Mouse (Mus musculus) kidney, embryonic 16.5 days (tissue): ENCODE measurements around the gene Hoxc5. TPM values are rescaled to one million over a fixed set of nuclear protein-coding genes. Genes with fewer than 3 reads are reported as not detected.
A peak's percentile ranks its signal among the peaks of the same experiment; 100 is the strongest.

Source experiments
- ATAC-seq: fragments of 200-750 bp; cut with Nextera tagmentation; 2 replicates; pipeline ENCODE4 v1.8.0; 2017; ENCODE audit warnings: moderate TSS enrichment; ENCODE audit not compliant: low FRiP score, low TSS enrichment
- H3K27ac ChIP-seq: fragments of 300-500 bp; sonication (generic); 2 replicates; pipeline ENCODE4 v1.5.1; 2014; ENCODE audit warnings: low read length
- H3K27me3 ChIP-seq: fragments of 300-500 bp; sonication (generic); 2 replicates; pipeline ENCODE4 v1.6.1; 2014; ENCODE audit warnings: low read length, control low read depth, mixed read lengths; ENCODE audit not compliant: insufficient read depth
- H3K36me3 ChIP-seq: fragments of 300-500 bp; sonication (generic); 2 replicates; pipeline ENCODE4 v1.6.1; 2014; ENCODE audit warnings: low read length, control low read depth, mixed read lengths; ENCODE audit not compliant: insufficient read depth
- H3K4me1 ChIP-seq: fragments of 300-500 bp; sonication (generic); 2 replicates; pipeline ENCODE4 v1.6.1; 2014; ENCODE audit warnings: low read length, control low read depth, mixed read lengths; ENCODE audit not compliant: insufficient read depth
- H3K4me2 ChIP-seq: fragments of 300-500 bp; sonication (generic); replicated peaks from 2 replicates; pipeline ENCODE4 v1.6.1; 2014; ENCODE audit warnings: low read depth, low read length
- H3K4me3 ChIP-seq: fragments of 300-500 bp; sonication (generic); 2 replicates; pipeline ENCODE4 v1.5.1; 2014; ENCODE audit warnings: mild to moderate bottlenecking, low read length
- H3K9ac ChIP-seq: fragments of 300-500 bp; sonication (generic); replicated peaks from 2 replicates; pipeline ENCODE4 v1.6.1; 2014; ENCODE audit warnings: low read length
- H3K9me3 ChIP-seq: fragments of 300-500 bp; sonication (generic); 2 replicates; pipeline ENCODE4 v1.6.1; 2016; ENCODE audit warnings: low read length, control low read depth
- WGBS: fragments of 180-500 bp; shearing (Covaris S2); extraction: QIAGEN DNeasy Blood & Tissue Kit; methylation state at CpG from one replicate; pipeline ENCODE4 v1.1.7; 2014; 5-methylcytosine and 5-hydroxymethylcytosine counted together
- polyA plus RNA-seq: library from polyadenylated mRNA; unstranded; fragments of >200 nt; fragmentation: Nextera tagmentation; extraction: Ambion mirVana; gene quantifications from 2 replicates; pipeline ENCODE4 v1.2.1, GENCODE M21; 2015

The Hoxc5 gene
- polyA plus RNA-seq, 1 experiment from 2014 or later: 4.3 TPM

DNA sequence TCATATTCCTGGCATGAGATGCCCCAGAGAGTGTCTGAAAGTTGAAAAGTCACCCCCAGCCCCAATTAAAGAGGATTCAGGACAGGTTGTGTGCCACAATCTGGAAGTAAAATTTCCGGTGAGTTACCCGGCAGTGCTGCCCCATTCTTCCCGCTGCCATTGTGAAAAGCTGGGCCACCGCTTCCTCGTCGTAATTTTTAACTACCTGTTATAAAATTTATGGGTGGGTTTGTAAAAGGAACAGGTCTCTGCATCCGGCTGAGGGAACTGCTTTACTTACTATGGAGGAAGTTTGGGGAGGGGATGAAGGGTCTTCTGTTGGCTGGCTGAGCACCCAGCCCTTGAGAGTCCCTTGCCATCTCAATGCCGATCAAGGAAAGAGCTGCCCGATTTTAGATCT, 29.3 kb downstream of the Hoxc5 start:
- Histone ChIP-seq H3K4me1 (peaks cover 50% of the 10 kb centered on the region), H3K36me3 (no peaks in the 10 kb centered on the region), H3K4me2 (peak overlapping the region; percentile 71), H3K9me3 (no peaks in the 10 kb centered on the region), H3K4me3 (peak overlapping the region; percentile 31), H3K27ac (peak overlapping the region; percentile 97), H3K27me3 (peaks cover 37% of the 10 kb centered on the region), H3K9ac (peak overlapping the region; percentile 55)
- no peak for ATAC-seq
- 9% methylated on average over 9 of the region's 9 CpGs for WGBS

DNA sequence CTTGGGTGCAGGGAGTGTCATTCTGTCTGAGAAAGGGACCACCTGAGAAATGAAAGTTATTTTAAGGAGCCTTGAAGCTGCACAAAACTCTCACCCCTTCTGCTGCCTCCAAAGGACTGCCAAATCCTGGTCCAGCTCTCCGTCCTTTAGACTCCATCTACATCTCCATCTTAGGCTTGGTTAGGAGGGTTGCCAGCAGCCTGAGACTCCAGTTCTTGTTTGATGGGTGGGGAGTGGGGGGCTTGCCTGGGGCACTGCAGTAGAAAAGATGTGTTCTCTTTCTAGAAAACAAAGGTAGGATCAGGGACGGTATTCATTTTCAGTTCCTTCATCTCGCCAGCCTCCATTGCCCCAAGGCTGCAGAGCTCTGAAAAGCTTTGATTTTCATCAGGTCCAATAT, 30.2 kb downstream of the Hoxc5 start:
- ATAC-seq: no peak
- Histone ChIP-seq H3K4me2 (peak overlapping the region; percentile 71), H3K27me3 (peaks cover 43% of the 10 kb centered on the region), H3K9me3 (no peaks in the 10 kb centered on the region), H3K4me3 (peak overlapping the region; percentile 63), H3K4me1 (peaks cover 52% of the 10 kb centered on the region), H3K36me3 (no peaks in the 10 kb centered on the region), H3K9ac (peak overlapping the region; percentile 60), H3K27ac (peak overlapping the region; percentile 97)
- 3% methylated on average over 3 of the region's 3 CpGs for WGBS

DNA sequence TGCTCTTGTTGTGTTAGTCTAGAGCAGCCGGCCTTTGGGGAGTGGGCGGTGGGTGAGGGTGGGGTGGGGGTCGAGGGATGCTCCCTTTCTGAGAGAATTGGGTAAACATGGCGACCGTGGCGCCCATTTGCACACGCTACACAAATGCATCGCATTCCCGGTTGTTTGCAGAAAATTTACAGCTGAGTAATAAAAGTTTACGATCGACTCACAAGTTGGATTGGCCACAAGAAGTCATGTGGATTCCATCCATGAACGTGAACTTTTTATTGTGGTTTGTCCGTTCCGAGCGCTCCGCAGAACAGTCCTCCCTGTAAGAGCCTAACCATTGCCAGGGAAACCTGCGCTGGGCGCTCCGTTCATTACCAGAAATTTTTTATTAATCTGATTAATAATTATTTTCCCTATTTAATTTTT, 30.7 kb downstream of the Hoxc5 start, which contains the start of gene Hoxc6:
Gene Hoxc6, plus strand, starts transcription at position 319 of the 417 bp plus-strand sequence.
- Histone ChIP-seq H3K4me2 (peak within 1 kb of the TSS; percentile 71), H3K9me3 (no peaks in the 10 kb centered on the region), H3K9ac (peak within 1 kb of the TSS; percentile 90), H3K36me3 (no peaks in the 10 kb centered on the region), H3K4me3 (peak within 1 kb of the TSS; percentile 63), H3K4me1 (peaks cover 57% of the 10 kb centered on the region), H3K27ac (peak within 1 kb of the TSS; percentile 97), H3K27me3 (peaks cover 41% of the 10 kb centered on the region)
- peak; percentile 40 for ATAC-seq
- under 1% methylated on average over 19 of the region's 19 CpGs for WGBS

DNA sequence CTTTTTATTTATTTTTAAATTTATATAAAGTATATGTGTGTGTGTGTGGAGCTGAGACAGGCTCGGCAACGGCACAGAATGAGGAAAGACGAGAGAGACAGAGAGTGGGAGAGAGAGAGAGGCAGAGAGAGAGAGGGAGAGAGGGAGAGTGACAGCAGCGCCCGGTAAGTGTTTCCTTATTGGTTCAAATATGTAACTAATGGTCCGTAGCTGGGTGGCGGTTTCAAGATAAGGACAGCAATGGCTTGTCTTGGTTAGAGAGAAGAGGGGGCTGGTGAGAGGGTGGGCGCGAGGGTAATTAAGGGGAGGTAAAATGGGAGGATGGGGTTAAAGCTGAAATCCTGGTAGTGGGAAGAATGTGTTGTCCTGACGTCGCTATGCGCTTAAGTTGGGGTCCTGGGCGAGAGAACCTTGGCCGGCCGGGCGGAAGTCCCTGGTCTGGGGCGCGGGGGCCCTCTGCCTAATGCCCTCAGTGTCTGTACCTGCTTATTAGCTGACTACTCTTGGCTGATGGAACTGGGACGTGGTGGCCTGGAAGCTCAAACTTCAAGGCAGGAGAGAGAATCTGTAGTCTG, 31.5 kb downstream of the Hoxc5 start:
- peak overlapping the region; percentile 63 for H3K4me3 ChIP-seq
- peak; percentile 32 for ATAC-seq
- H3K27me3 ChIP-seq: peaks cover 45% of the 10 kb centered on the region
- under 1% methylated on average over 19 of the region's 19 CpGs for whole genome bisulfite sequencing
- H3K4me1 ChIP-seq: peaks cover 61% of the 10 kb centered on the region
- peak overlapping the region; percentile 90 for H3K9ac ChIP-seq
- no peaks in the 10 kb centered on the region for H3K36me3 ChIP-seq
- H3K4me2 ChIP-seq: peak overlapping the region; percentile 71
- peak overlapping the region; percentile 97 for H3K27ac ChIP-seq
- no peaks in the 10 kb centered on the region for H3K9me3 ChIP-seq

DNA sequence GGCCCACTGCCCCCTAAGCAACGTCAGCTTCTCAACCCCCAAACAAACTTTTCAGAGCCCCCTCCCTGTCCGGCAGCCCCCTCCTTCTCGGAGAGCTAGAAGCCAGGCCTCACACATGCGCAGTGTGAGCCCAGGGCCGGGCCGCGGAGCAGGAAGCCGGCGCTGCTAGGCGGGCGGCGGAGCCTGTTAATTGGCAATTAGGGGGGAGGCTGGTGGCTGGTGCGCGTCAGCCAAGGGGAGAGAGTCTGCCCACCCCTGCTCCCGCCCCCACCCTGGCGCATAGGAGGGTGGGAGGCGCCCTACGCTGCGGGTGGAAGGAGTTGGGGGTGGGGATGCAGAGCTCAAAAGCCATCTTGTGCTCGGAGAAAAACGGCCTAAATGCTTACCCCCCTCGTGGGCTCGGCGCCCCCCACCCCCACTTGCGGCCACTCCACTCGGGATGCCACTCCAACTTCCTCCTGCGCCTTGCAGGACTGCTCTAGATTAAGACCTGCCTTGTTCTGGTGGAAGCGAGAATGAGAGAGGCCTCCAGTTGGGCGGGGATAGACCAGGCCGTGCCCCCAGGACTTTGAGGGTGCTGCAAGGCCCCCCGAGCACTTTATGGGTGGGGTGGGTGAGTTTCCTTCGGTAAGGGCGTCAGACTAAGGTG, 32.1 kb downstream of the Hoxc5 start:
- WGBS: 0% methylated on average over 33 of the region's 33 CpGs
- Histone ChIP-seq H3K9me3 (no peaks in the 10 kb centered on the region), H3K36me3 (no peaks in the 10 kb centered on the region), H3K4me3 (peak overlapping the region; percentile 63), H3K27me3 (peaks cover 46% of the 10 kb centered on the region), H3K9ac (peak overlapping the region; percentile 90), H3K4me2 (peak overlapping the region; percentile 71), H3K4me1 (peaks cover 63% of the 10 kb centered on the region), H3K27ac (peak overlapping the region; percentile 97)
- peak; percentile 88 for ATAC-seq

DNA sequence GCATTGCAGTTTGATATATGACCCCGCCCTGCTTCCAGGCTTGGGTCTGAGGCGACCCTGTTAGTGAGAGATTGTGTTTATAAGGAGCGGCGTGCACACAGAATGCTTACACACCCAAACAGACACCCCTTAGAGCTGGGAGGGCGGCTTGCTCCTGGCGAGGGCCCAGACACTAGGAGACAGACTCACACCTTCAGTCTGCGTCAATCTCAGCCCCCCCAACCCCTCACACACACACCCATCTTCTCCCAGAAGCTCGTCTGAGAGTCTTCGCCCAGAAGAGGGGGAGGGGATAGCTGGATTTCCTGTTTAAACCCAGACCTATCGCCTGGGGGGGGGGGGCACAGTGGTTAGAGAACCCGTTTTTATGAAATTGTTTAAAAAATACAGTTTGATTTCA, 32.7 kb downstream of the Hoxc5 start:
- Histone ChIP-seq H3K4me2 (peak overlapping the region; percentile 71), H3K9ac (peak overlapping the region; percentile 90), H3K27ac (peak overlapping the region; percentile 97), H3K4me1 (peaks cover 64% of the 10 kb centered on the region), H3K9me3 (no peaks in the 10 kb centered on the region), H3K27me3 (peaks cover 41% of the 10 kb centered on the region), H3K36me3 (no peaks in the 10 kb centered on the region), H3K4me3 (peak overlapping the region; percentile 63)
- WGBS: under 1% methylated on average over 11 of the region's 11 CpGs
- ATAC-seq: peak; percentile 22; the same call in 1 of the 2 replicates

DNA sequence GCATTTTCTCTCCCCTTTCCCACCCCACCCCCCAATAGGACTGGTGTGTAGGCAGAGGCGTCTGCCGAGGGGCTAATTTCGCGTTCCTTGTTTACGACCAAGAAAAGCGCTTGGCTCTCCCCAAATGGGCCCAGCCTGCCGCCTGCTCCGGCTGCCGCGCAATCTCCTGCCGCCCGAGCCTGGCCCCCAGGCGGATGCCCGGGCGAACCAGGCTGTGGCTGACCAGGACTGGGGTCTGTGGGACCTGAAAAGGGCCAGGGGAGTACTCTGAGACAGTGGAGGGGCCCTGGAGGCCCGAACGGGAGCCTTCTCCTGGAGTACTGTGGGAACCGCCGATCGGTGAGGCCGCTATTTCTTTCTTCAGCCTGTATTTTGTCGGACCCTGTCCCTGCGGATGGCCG, 33.3 kb downstream of the Hoxc5 start:
- no peaks in the 10 kb centered on the region for H3K9me3 ChIP-seq
- 4% methylated on average over 24 of the region's 24 CpGs for WGBS
- H3K9ac ChIP-seq: peak overlapping the region; percentile 90
- H3K4me3 ChIP-seq: peak overlapping the region; percentile 63
- H3K4me1 ChIP-seq: peaks cover 63% of the 10 kb centered on the region
- peak overlapping the region; percentile 71 for H3K4me2 ChIP-seq
- H3K27me3 ChIP-seq: peaks cover 36% of the 10 kb centered on the region
- no peaks in the 10 kb centered on the region for H3K36me3 ChIP-seq
- no peak for ATAC-seq
- H3K27ac ChIP-seq: peak overlapping the region; percentile 97

DNA sequence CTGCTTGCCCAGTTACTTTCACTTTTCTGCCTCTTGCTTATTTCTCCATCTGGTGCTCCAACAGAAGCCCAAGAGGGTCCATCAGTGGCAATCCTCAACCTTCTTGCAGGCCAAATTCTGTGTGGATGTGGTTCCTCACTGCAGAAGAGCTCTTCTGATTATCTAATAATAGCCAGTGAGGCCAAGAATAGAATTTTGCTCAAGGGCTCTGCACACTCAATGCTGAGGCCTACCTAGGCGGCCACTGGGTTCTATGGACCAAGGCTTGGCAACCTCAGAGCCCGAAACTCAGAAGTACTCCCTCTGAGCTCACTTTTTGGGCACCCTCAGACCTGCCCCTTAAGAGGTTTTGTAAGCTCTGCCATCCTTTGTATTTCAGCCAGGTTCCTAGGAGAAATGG, 34.1 kb downstream of the Hoxc5 start:
- Histone ChIP-seq H3K36me3 (no peaks in the 10 kb centered on the region), H3K27ac (peak overlapping the region; percentile 97), H3K4me2 (peak overlapping the region; percentile 71), H3K4me1 (peaks cover 63% of the 10 kb centered on the region), H3K9me3 (no peaks in the 10 kb centered on the region), H3K27me3 (peaks cover 42% of the 10 kb centered on the region), H3K4me3 (peak overlapping the region; percentile 63), H3K9ac (peak overlapping the region; percentile 90)
- WGBS: 58% methylated on average over 2 of the region's 2 CpGs
- no peak for ATAC-seq

DNA sequence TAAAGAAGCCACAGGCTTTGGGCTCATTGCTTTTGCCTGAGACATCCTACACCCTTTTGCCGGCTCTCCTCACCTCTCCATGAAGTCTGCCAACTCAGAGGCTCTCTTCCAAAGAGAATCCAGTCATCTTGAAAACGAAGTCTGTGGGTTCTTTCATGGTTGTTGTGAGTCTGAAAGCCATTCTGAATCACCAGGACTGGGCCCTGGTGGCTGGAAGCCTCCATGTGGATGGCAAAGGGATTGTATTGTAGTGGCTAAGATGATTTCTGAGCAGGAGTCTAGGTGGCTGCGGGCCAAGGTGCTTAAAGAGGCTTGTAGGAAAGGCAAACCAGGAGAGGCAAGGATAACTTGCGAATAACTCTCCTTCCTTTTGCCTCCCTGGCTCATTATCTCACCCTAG, 34.9 kb downstream of the Hoxc5 start:
- Histone ChIP-seq H3K36me3 (no peaks in the 10 kb centered on the region), H3K9me3 (no peaks in the 10 kb centered on the region), H3K4me2 (peak overlapping the region; percentile 71), H3K9ac (peak overlapping the region; percentile 90), H3K27ac (peak overlapping the region; percentile 65), H3K27me3 (peaks cover 40% of the 10 kb centered on the region), H3K4me1 (peaks cover 64% of the 10 kb centered on the region), H3K4me3 (peak overlapping the region; percentile 63)
- 31% methylated on average over 4 of the region's 4 CpGs for WGBS
- ATAC-seq: no peak
